Mouse (Mus musculus) C2C12 (cell line): ENCODE measurements at regions not wholly inside any gene's neighbourhood (a gene's known extent, or its start where the extent isn't known, plus 50 kb on each side); places are given as distances from the start of the nearest gene placed in this dataset.

ENCODE experiments used
- CTCF ChIP-seq: IDR thresholded peaks from one replicate; pipeline ENCODE4 v1.5.1; 2011; ENCODE audit not compliant: control insufficient read depth, insufficient read depth, insufficient read length
- MAX ChIP-seq: IDR thresholded peaks from one replicate; pipeline ENCODE4 v1.6.1; 2011; ENCODE audit warnings: mild to moderate bottlenecking, control low read depth
- USF1 ChIP-seq: IDR thresholded peaks from one replicate; pipeline ENCODE4 v1.6.1; 2011; ENCODE audit warnings: low read depth, mild to moderate bottlenecking, control low read depth, moderate library complexity

DNA sequence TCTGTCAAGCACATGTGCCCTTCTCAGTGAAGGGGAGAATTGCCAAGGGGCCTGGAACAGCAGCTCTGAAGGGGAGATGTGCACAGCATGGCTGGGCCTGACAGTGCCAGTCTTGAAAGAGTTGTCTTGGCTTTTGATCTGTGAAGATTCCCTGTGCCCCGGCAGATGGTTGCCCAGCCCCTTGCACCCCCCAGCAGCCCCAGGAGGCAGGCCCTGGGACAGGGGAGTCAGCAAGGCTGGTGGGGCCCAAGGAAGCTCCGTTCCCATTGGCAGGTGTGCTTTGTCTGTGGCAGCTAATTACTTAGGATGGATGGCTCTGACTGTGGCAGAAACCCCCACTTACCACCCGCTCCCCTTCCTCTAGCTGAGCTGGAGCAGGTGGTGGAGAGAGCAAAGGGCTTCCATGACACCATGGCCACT lies 58.6 kb downstream of the Tspan17 start:
- TF ChIP-seq USF1 (no peak), CTCF (no peak), MAX (no peak)
